In the genomic region with DNA sequence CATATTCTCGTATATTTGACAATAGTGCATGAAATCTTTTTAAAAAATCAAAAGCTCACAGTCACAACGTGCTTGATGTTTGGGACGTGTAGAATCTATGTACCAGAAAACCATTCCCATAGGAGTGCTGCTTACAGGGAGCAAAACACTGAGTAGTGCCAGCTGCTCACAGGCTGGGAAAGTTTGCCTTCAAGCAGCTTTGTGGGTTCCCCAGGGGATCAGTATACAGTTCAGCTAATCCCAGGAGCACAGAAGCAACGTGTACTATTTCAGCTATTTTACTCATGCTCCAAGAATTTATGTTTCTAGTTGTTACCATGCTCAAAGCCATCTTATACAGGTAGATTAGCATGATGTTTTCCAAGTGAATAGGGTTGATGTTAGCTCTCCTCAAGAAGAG, we compare ENCODE assay signal across 15 mouse cellular contexts.
"Had no signal": no experiment of that assay in that cellular context is flagged by ENCODE, and none has a peak within 500 bp of the region (broad histone marks: within the 10 kb centered on the region; RNA-seq: fewer than 3 reads in every experiment).

No protein-coding gene starts in this region.

- H3K27me3 ChIP-seq: neural tube, embryonic 15.5 days; stomach, embryonic 15.5 days had no signal

- H3K36me3 ChIP-seq: neural tube, embryonic 15.5 days; stomach, embryonic 15.5 days had no signal

- H3K27ac ChIP-seq: neural tube, embryonic 15.5 days; stomach, embryonic 15.5 days; stomach, postnatal 0 days had no signal

- H3K4me2 ChIP-seq: neural tube, embryonic 15.5 days; stomach, embryonic 15.5 days had no signal

- H3K9me3 ChIP-seq: neural tube, embryonic 15.5 days; stomach, embryonic 15.5 days had no signal

- H3K4me1 ChIP-seq: neural tube, embryonic 15.5 days; stomach, embryonic 15.5 days had no signal

- H3K4me3 ChIP-seq: neural tube, embryonic 15.5 days; stomach, embryonic 15.5 days had no signal

- H3K9ac ChIP-seq: neural tube, embryonic 15.5 days; stomach, embryonic 15.5 days had no signal

- DNase-seq: retina, postnatal 1 day; right cerebral cortex, adult 18-20 months; right cerebral cortex, postnatal 14 days; right cerebral cortex, postnatal 25 days; right cerebral cortex, postnatal 4 days; spleen, adult 18-20 months; thymus, adult 18-20 months; thymus, adult 2 months; thymus, postnatal 14 days; thymus, postnatal 25 days; thymus, postnatal 36 days; thymus, postnatal 4 days had no signal
